Mouse (Mus musculus) cerebral cortex, adult 2 months (tissue): ENCODE results near the gene Gm10408.

Experiments
- WGBS: fragments of 180-500 bp; shearing (Covaris S2); methylation state at CpG from one replicate; pipeline ENCODE4 v1.1.7; 2018; 5-methylcytosine and 5-hydroxymethylcytosine counted together

Gene Gm10408

GRCm38 (mm10) chr14:3449079-3449478 is at the start of gene Gm10408:
TSS of gene Gm10408 (plus strand) at chr14:3449379.
- no CpG with 5 or more reads among the region's 3 CpGs for WGBS

GRCm38 (mm10) chr14:3412314-3412713 is 36.9 kb upstream of the Gm10408 start, which contains the start of gene Gm10409:
TSS of gene Gm10409 (plus strand) at chr14:3412614.
- WGBS: no CpG with 5 or more reads among the region's 32 CpGs

- no CpG with 5 or more reads among the region's 2 CpGs for WGBS
These were observed 21.4 kb upstream of the Gm10408 start, which contains the start of gene Gm3005 for GRCm38 (mm10) chr14:3427803-3428202. TSS of gene Gm3005 (plus strand) at chr14:3428103.
